Mouse (Mus musculus) CH12.LX (cell line): ENCODE measurements around the gene Ston1. TPM values are rescaled to one million over a fixed set of nuclear protein-coding genes. Genes with fewer than 3 reads are reported as not detected.

Experiments used
- DNase-seq: peaks from one replicate; pipeline ENCODE4 v3.0.0-alpha.2; 2013; ENCODE audit errors: extremely low read depth
- H3K27ac ChIP-seq: 2 replicates; pipeline ENCODE4 v1.5.1; 2012; ENCODE audit warnings: low read depth, mild to moderate bottlenecking, control low read depth, moderate library complexity; ENCODE audit not compliant: insufficient read depth
- H3K27me3 ChIP-seq: replicated peaks from 2 replicates; pipeline ENCODE3; 2012; ENCODE audit warnings: inconsistent platforms
- H3K36me3 ChIP-seq, 2 experiments: replicated peaks in 1 of 2; 2 replicates each; pipeline versions ENCODE3 to v1.6.1; 2012; ENCODE audit warnings: inconsistent platforms in 1 of 2, low read length in 1 of 2, mild to moderate bottlenecking in 1 of 2, mixed read lengths in 1 of 2, moderate library complexity in 1 of 2; ENCODE audit not compliant: control insufficient read depth in 1 of 2, insufficient read depth in 1 of 2
- H3K4me1 ChIP-seq, 2 experiments: 2 replicates each; pipeline ENCODE4 v1.6.1; 2012; ENCODE audit warnings: inconsistent platforms in 1 of 2, moderate library complexity in 1 of 2; ENCODE audit not compliant: insufficient read depth in 2 of 2, control insufficient read depth in 1 of 2
- H3K4me2 ChIP-seq: 2 replicates; pipeline ENCODE4 v1.6.1; 2012; ENCODE audit warnings: low read depth, mild to moderate bottlenecking, control low read depth; ENCODE audit not compliant: poor library complexity, insufficient read depth, severe bottlenecking
- H3K4me3 ChIP-seq, 3 experiments: fragments of 150-350 bp in 1 of 3; sonication (generic) in 1 of 3; replicated peaks in 1 of 3; 2 replicates each; pipeline versions ENCODE3 to v1.5.1; 2011 to 2012; ENCODE audit warnings: low read depth in 2 of 3, low read length in 2 of 3, mild to moderate bottlenecking in 2 of 3, moderate library complexity in 2 of 3, control low read depth in 1 of 3, improper control_type of control experiment in 1 of 3, inconsistent platforms in 1 of 3, mixed read lengths in 1 of 3; ENCODE audit not compliant: poor library complexity in 1 of 3
- H3K79me2 ChIP-seq: replicated peaks from 2 replicates; pipeline ENCODE4 v1.6.1; 2012; ENCODE audit warnings: mild to moderate bottlenecking, moderate library complexity; ENCODE audit not compliant: control insufficient read depth, poor library complexity, insufficient read depth, severe bottlenecking; ENCODE audit errors: extremely low read depth
- H3K9ac ChIP-seq: 2 replicates; pipeline ENCODE4 v1.6.1; 2012; ENCODE audit warnings: low read depth, mild to moderate bottlenecking, control low read depth, moderate library complexity; ENCODE audit not compliant: insufficient read depth
- H3K9me3 ChIP-seq: replicated peaks from 2 replicates; pipeline ENCODE3; 2012; ENCODE audit warnings: low read length, inconsistent platforms, mixed read lengths
- CHD1 ChIP-seq: IDR thresholded peaks from 2 replicates; pipeline ENCODE4 v1.6.1; 2012; ENCODE audit warnings: low read depth, low read length, improper control_type of control experiment, inconsistent platforms
- CHD2 ChIP-seq: IDR thresholded peaks from 2 replicates; pipeline ENCODE4 v1.6.1; 2011; ENCODE audit warnings: low read length, improper control_type of control experiment
- ELF1 ChIP-seq: IDR thresholded peaks from 2 replicates; pipeline ENCODE4 v1.6.1; 2014; ENCODE audit warnings: low read depth, mild to moderate bottlenecking, inconsistent platforms, low read length, improper control_type of control experiment
- ETS1 ChIP-seq: conservative IDR thresholded peaks from 2 replicates; pipeline ENCODE4 v1.6.1; 2012; ENCODE audit warnings: low read depth, mild to moderate bottlenecking, inconsistent platforms, low read length, improper control_type of control experiment, moderate library complexity
- JUN ChIP-seq: IDR thresholded peaks from 2 replicates; pipeline ENCODE4 v1.6.1; 2011; ENCODE audit warnings: low read depth, mild to moderate bottlenecking, low read length, improper control_type of control experiment, moderate library complexity; ENCODE audit not compliant: insufficient read depth
- KAT2A ChIP-seq: IDR thresholded peaks from 2 replicates; pipeline ENCODE4 v1.6.1; 2012; ENCODE audit warnings: low read length, improper control_type of control experiment, inconsistent platforms; ENCODE audit not compliant: insufficient replicate concordance
- MAFK ChIP-seq: IDR thresholded peaks from 2 replicates; pipeline ENCODE4 v1.6.1; 2011; ENCODE audit warnings: low read length, improper control_type of control experiment; ENCODE audit not compliant: insufficient replicate concordance
- MXI1 ChIP-seq: IDR thresholded peaks from 2 replicates; pipeline ENCODE4 v1.6.1; 2011; ENCODE audit warnings: mild to moderate bottlenecking, low read depth, low read length, improper control_type of control experiment
- MYC ChIP-seq: IDR thresholded peaks from 2 replicates; pipeline ENCODE4 v1.6.1; 2011; ENCODE audit warnings: low read depth, mild to moderate bottlenecking, improper control_type of control experiment, low read length
- NRF1 ChIP-seq: IDR thresholded peaks from 2 replicates; pipeline ENCODE4 v1.6.1; 2014; ENCODE audit warnings: low read depth, mild to moderate bottlenecking, inconsistent platforms, low read length, improper control_type of control experiment, moderate library complexity
- PAX5 ChIP-seq: IDR thresholded peaks from 2 replicates; pipeline ENCODE4 v1.6.1; 2012; ENCODE audit warnings: low read length, inconsistent platforms, mixed read lengths
- POLR2AphosphoS2 ChIP-seq: IDR thresholded peaks from 2 replicates; pipeline ENCODE4 v1.6.1; 2011; ENCODE audit warnings: low read depth, low read length, improper control_type of control experiment
- RCOR1 ChIP-seq: conservative IDR thresholded peaks from 2 replicates; pipeline ENCODE4 v1.6.1; 2012; ENCODE audit warnings: low read depth, mild to moderate bottlenecking, inconsistent platforms, low read length, improper control_type of control experiment
- TBP ChIP-seq: conservative IDR thresholded peaks from 2 replicates; pipeline ENCODE4 v1.6.1; 2011; ENCODE audit warnings: low read depth, low read length, improper control_type of control experiment
- TCF12 ChIP-seq: IDR thresholded peaks from 2 replicates; pipeline ENCODE4 v1.6.1; 2014; ENCODE audit warnings: low read depth, mild to moderate bottlenecking, inconsistent platforms, low read length, improper control_type of control experiment
- USF1 ChIP-seq: IDR thresholded peaks from 2 replicates; pipeline ENCODE4 v1.6.1; 2014; ENCODE audit warnings: low read depth, mild to moderate bottlenecking, inconsistent platforms, low read length, improper control_type of control experiment
- ZC3H11A ChIP-seq: IDR thresholded peaks from 2 replicates; pipeline ENCODE4 v1.6.1; 2012; ENCODE audit warnings: low read depth, mild to moderate bottlenecking, inconsistent platforms, low read length, improper control_type of control experiment
- ZNF384 ChIP-seq: IDR thresholded peaks from 2 replicates; pipeline ENCODE4 v1.6.1; 2012; ENCODE audit warnings: low read depth, low read length, improper control_type of control experiment, inconsistent platforms
- dilution Hi-C: fragments of 300-500 bp; cut with MboI; formaldehyde crosslinking; loops from 2 replicates; pipeline ENCODE4 v1.14.3; 2020; ENCODE audit warnings: low sequenced_read_pairs; ENCODE audit not compliant: extremely low pct_unique_long_range_greater_than_20kb, extremely low pct_ligation_motif_present
- in situ Hi-C: fragments of 300-500 bp; cut with MboI; formaldehyde crosslinking; loops from 3 replicates; pipeline ENCODE4 v1.14.3; 2019; ENCODE audit warnings: low sequenced_read_pairs, low pct_ligation_motif_present, low pct_unique_long_range_greater_than_20kb, mixed read lengths
- polyA plus RNA-seq: library from polyadenylated mRNA; unstranded; fragments of >175 nt; gene quantifications from 2 replicates; pipeline ENCODE4 v1.2.1, GENCODE M21; 2012; ENCODE audit warnings: low read depth; ENCODE audit not compliant: insufficient read length
- total RNA-seq, 2 experiments: library from RNA; depleted of rRNA; stranded (reverse); fragments of 300-350 nt in 1 of 2; fragments of >200 nt in 1 of 2; gene quantifications; 2 replicates each; pipeline ENCODE4 v1.2.3; 2012 to 2014

Ston1 gene
- total RNA-seq (2012; rRNA removed) (0.98 and 1.0 TPM in 2 replicates), total RNA-seq (2014; rRNA removed) (0.31 and 1.1 TPM in 2 replicates), polyA plus RNA-seq (3.9 and 6.0 TPM in 2 replicates)

DNA sequence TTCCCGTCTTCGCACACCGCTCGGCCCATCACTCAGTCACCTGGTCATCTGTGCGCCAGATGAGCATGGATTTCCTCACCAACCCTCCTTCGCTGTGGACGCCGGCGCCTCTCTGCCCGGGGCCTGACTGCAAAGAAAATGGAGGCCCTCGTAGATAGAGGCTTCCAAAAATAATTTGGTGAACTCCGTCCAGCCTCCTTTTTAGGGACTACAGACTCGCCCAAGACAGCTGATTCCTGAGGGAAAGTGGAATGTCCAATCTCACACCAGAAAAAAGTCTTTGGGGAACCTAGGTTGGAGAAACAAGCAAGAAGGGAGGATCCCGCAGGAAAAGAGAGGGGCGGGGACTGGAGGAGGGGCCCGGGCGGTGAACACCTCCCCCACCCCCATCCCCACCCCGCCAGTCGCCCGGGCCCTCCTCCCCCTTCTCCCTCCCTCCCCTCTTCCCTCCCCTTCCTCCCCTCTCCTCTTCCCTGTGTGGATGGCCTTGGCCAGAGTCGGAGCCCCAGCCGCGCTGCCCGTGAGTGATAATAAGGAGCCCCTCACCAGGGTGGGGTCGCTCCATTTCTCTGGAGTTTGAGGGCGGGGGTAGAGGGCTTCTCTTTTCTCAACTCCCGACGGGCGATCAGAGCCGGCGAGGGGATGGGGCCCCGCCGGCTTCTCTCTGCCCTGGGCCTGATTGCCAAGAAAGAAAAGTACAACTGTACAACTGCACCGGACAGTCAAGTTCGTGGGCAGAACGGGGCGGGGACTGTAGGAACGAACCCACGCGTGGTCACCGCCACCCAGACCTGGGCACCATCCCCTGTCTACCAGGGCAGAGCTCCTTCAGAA, at the start of gene Ston1:
Gene Ston1, plus strand, starts transcription at position 463 of the 834 bp plus-strand sequence.
- in situ Hi-C loops, result no loop called here
- Histone ChIP-seq H3K27ac (no peak within 1 kb of the TSS), H3K36me3 (peaks cover 0 to 2% of the 10 kb centered on the region in 2 experiments)
- TF ChIP-seq TCF12, result peak; percentile 30; the same call in 1 of the 2 replicates
- TF ChIP-seq RCOR1, result no peak
- TF ChIP-seq, all 38 proteins: peak for 1
- no peak for DNase-seq
- H3K9me3 ChIP-seq, result no peaks in the 10 kb centered on the region
- H3K79me2 ChIP-seq, result no peaks in the 10 kb centered on the region
- H3K9ac ChIP-seq, result peak within 1 kb of the TSS; percentile 7
- H3K4me1 ChIP-seq, result peaks cover 18 to 39% of the 10 kb centered on the region in 2 experiments
- H3K27me3 ChIP-seq, result no peaks in the 10 kb centered on the region
- peak within 1 kb of the TSS; percentile 47 for H3K4me2 ChIP-seq
- dilution Hi-C loops, result no loop called here
- H3K4me3 ChIP-seq, result peak within 1 kb of the TSS; percentile 44 to 60 (median 49)

GRCm38 (mm10) chr17:88549411-88550191, 47.9 kb upstream of the Ston1 start:
- no peak overlapping the region for H3K4me3 ChIP-seq
- H3K9ac ChIP-seq, result no peak overlapping the region
- H3K4me1 ChIP-seq, result peaks cover 23 to 48% of the 10 kb centered on the region in 2 experiments
- no peak for DNase-seq
- H3K4me2 ChIP-seq, result no peak overlapping the region
- dilution Hi-C loops, result no loop called here
- no peak overlapping the region for H3K27ac ChIP-seq
- H3K79me2 ChIP-seq, result no peaks in the 10 kb centered on the region
- no peak for TF ChIP-seq NRF1
- no peak for TF ChIP-seq ZC3H11A
- no peak for TF ChIP-seq POLR2AphosphoS2
- no peak for TF ChIP-seq CHD1
- TF ChIP-seq KAT2A, result no peak
- TF ChIP-seq MAFK, result no peak
- TF ChIP-seq JUN, result no peak
- TF ChIP-seq USF1, result no peak
- no peak for TF ChIP-seq ETS1
- TF ChIP-seq ELF1, result no peak
- no peak for TF ChIP-seq MYC
- TF ChIP-seq ZNF384, result no peak
- no peak for TF ChIP-seq TBP
- no peak for TF ChIP-seq RCOR1
- TF ChIP-seq MXI1, result no peak
- no peak for TF ChIP-seq CHD2
- no peak for TF ChIP-seq PAX5
- TF ChIP-seq, all 38 proteins: peak for 0
- Histone ChIP-seq H3K36me3 (peaks cover 34 to 54% of the 10 kb centered on the region in 2 experiments), H3K9me3 (no peaks in the 10 kb centered on the region), H3K27me3 (no peaks in the 10 kb centered on the region)
- in situ Hi-C loops, result no loop called here
